Mouse (Mus musculus): Measurements from ENCODE around the gene Tmem258.
"Not testable (repeated sequence)": the region's sequence is repeated elsewhere in the genome, so short reads cannot be mapped to it uniquely, and the experiment has no call there.

Tmem258 gene

GRCm38 (mm10) chr19:10203848-10204615, at the start of gene Tmem258, which contains the start of gene Fen1:
Gene Tmem258 (plus strand): TSS chr19:10204014.
Gene Fen1 (minus strand): TSS chr19:10204169.
- DNase-seq = peak; percentile 96 to 97

- no peak for DNase-seq
Observed at GRCm38 (mm10) chr19:10157725-10158124, 46.1 kb upstream of the Tmem258 start.

- DNase-seq = no peak
Observed at GRCm38 (mm10) chr19:10163896-10164295, 39.9 kb upstream of the Tmem258 start.

- DNase-seq = not testable (repeated sequence)
Observed at GRCm38 (mm10) chr19:10165928-10166327, 37.9 kb upstream of the Tmem258 start.

GRCm38 (mm10) chr19:10167112-10167511, 36.7 kb upstream of the Tmem258 start:
- no peak for DNase-seq

GRCm38 (mm10) chr19:10167951-10168350, 35.9 kb upstream of the Tmem258 start:
- DNase-seq = no peak

- no peak for DNase-seq
Observed at GRCm38 (mm10) chr19:10168441-10168840, 35.4 kb upstream of the Tmem258 start.

- no peak for DNase-seq
Observed at GRCm38 (mm10) chr19:10169179-10169578, 34.6 kb upstream of the Tmem258 start.

GRCm38 (mm10) chr19:10169692-10170330, 34.0 kb upstream of the Tmem258 start:
- not testable (repeated sequence) for DNase-seq

- no peak for DNase-seq
Observed at GRCm38 (mm10) chr19:10170466-10170865, 33.3 kb upstream of the Tmem258 start.

- no peak for DNase-seq
Observed at GRCm38 (mm10) chr19:10171359-10171758, 32.5 kb upstream of the Tmem258 start.

- no peak for DNase-seq
Observed at GRCm38 (mm10) chr19:10171846-10172245, 32.0 kb upstream of the Tmem258 start.

- DNase-seq = peak in 1 of 2 experiments; percentile 8
Observed at GRCm38 (mm10) chr19:10173116-10173718, 30.6 kb upstream of the Tmem258 start.

GRCm38 (mm10) chr19:10173844-10174539, 29.8 kb upstream of the Tmem258 start:
- DNase-seq = peak; percentile 7 to 17

GRCm38 (mm10) chr19:10174956-10175355, 28.9 kb upstream of the Tmem258 start:
- DNase-seq = no peak

- DNase-seq = no peak
Observed at GRCm38 (mm10) chr19:10176477-10176876, 27.3 kb upstream of the Tmem258 start.

- DNase-seq = no peak
Observed at GRCm38 (mm10) chr19:10176941-10177372, 26.9 kb upstream of the Tmem258 start.

- DNase-seq = no peak
Observed at GRCm38 (mm10) chr19:10181225-10181624, 22.6 kb upstream of the Tmem258 start.

GRCm38 (mm10) chr19:10182142-10182541, 21.7 kb upstream of the Tmem258 start:
- DNase-seq = no peak

- peak; percentile 74 to 77 for DNase-seq
Observed at GRCm38 (mm10) chr19:10182670-10183298, 21.0 kb upstream of the Tmem258 start, which contains the start of gene Fads1. Gene Fads1 (plus strand): TSS chr19:10182888.

GRCm38 (mm10) chr19:10183299-10183983, 20.4 kb upstream of the Tmem258 start:
- DNase-seq = peak in 1 of 2 experiments; percentile 31

- no peak for DNase-seq
Observed at GRCm38 (mm10) chr19:10184096-10184495, 19.7 kb upstream of the Tmem258 start.
